Mouse (Mus musculus) myocyte (in vitro differentiated cells): Measurements from ENCODE around the gene Rapgef1.

Experiments used
- MAX ChIP-seq: IDR thresholded peaks from one replicate; pipeline ENCODE4 v1.6.1; 2011; ENCODE audit warnings: low read depth, mild to moderate bottlenecking, control low read depth
- USF1 ChIP-seq: IDR thresholded peaks from one replicate; pipeline ENCODE4 v1.6.1; 2011; ENCODE audit warnings: low read depth, mild to moderate bottlenecking, control low read depth, moderate library complexity

GRCm38 (mm10) chr2:29621163-29621562, 1.6 kb downstream of the Rapgef1 start:
- TF ChIP-seq MAX = no peak
- TF ChIP-seq USF1 = no peak
